Mouse (Mus musculus): ENCODE measurements around the gene Tnnc1. TPM values are rescaled to one million over a fixed set of nuclear protein-coding genes. Genes with fewer than 3 reads are reported as not detected.

The Tnnc1 gene
- 1.2 and 2.4 TPM in 2 replicates for total RNA-seq (2014; rRNA removed)
- 2.4 and 3.0 TPM in 2 replicates for polyA plus RNA-seq (2015; fragmentation: Nextera tagmentation; extraction: Ambion mirVana)

DNA sequence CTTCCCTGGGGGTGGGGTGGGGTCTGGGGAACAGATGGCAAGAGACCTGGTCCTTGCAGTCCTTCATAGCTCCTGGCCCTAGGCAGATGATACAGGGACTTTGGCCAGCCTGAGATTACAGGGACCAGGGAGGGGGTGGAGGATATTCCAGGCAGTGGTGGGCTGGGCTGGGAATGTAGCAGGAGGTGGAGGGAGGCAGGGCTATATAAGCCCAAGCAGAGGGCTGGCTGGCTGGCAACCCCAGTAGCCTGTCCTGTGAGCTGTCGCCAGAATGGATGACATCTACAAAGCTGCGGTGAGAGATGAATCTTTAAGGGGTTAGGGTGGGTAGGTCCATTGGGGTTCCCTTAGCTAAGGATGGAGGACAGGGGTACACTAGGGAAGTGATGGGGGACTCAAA lies at the start of gene Tnnc1:
Tnnc1 (plus strand) TSS at position 229 of the 400 bp plus-strand sequence.
- Histone ChIP-seq H3K4me1 (ENCODE audit: insufficient read depth) (peaks cover 15% of the 10 kb centered on the region), H3K4me3 (ENCODE audit: low read depth, low read length) (peak within 1 kb of the TSS; percentile 79), H3K9me3 (ENCODE audit: low read length) (no peaks in the 10 kb centered on the region), H3K4me2 (ENCODE audit: low read depth) (peak within 1 kb of the TSS; percentile 85), H3K27me3 (ENCODE audit: insufficient read depth, low read length) (no peaks in the 10 kb centered on the region), H3K27ac (ENCODE audit: low read depth, low read length) (peak within 1 kb of the TSS; percentile 94), H3K36me3 (ENCODE audit: insufficient read depth) (peaks cover 13% of the 10 kb centered on the region), H3K9ac (peak within 1 kb of the TSS; percentile 91)
- DNase-seq, result no peak
- TF ChIP-seq CTCF (IDR thresholded peaks at IDR 0.05; ENCODE audit: low read depth), result no peak
- ATAC-seq, result no peak
- WGBS, result 85% methylated on average over 2 of the region's 2 CpGs

DNA sequence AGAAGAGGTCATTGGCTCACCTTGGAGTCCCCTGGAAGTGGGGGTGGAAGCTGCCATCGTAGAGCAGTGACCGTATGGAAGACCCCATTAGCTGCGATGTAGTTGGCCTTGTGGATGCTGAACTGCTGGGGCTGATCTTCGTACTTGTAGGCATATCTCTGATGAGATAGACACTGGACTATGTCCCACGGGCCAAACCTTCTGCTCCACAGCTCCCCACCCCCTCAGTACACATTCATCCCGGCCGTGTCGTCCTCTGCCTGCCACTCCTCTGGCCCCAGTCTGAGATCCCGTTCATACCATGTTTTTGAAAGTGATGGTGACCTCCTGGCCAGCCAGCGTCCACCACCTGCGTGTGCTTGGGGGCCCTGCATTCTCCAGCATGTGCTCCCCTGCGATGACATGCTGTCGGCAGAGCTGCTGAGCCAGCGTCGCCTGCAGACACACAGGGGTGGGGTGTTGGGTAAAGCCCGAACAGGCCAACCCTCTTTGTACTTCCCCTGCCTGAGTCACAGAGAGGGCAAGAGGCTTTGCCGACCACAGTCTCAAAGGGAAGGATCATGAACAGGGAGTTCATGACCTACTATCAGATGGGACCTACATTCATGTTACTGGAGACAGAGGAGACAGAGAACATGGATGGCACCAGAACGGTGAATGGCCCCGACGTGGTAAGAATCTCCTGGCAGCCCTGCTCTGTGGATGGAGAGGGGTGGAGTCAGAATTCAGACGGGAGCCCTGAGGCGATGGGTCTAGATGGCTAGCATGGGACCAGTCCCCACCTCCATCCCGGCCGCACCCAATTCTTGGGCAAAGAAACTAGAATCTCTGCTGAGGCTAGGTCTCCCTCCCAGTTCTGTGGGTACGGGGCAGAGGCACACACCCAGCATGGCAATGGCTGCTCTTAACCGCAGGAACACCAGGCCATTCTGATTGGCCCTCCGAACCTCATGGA lies 47.6 kb upstream of the Tnnc1 start:
- Histone ChIP-seq H3K4me2 (ENCODE audit: low read depth) (no peak overlapping the region), H3K36me3 (ENCODE audit: insufficient read depth) (no peaks in the 10 kb centered on the region), H3K4me1 (ENCODE audit: insufficient read depth) (no peaks in the 10 kb centered on the region), H3K9ac (no peak overlapping the region), H3K4me3 (ENCODE audit: low read depth, low read length) (no peak overlapping the region), H3K27ac (ENCODE audit: low read depth, low read length) (no peak overlapping the region), H3K27me3 (ENCODE audit: insufficient read depth, low read length) (no peaks in the 10 kb centered on the region), H3K9me3 (ENCODE audit: low read length) (no peaks in the 10 kb centered on the region)
- ATAC-seq, result no peak
- DNase-seq, result no peak
- no peak for TF ChIP-seq CTCF (IDR thresholded peaks at IDR 0.05; ENCODE audit: low read depth)
- 82% methylated on average over 27 of the region's 27 CpGs for WGBS

DNA sequence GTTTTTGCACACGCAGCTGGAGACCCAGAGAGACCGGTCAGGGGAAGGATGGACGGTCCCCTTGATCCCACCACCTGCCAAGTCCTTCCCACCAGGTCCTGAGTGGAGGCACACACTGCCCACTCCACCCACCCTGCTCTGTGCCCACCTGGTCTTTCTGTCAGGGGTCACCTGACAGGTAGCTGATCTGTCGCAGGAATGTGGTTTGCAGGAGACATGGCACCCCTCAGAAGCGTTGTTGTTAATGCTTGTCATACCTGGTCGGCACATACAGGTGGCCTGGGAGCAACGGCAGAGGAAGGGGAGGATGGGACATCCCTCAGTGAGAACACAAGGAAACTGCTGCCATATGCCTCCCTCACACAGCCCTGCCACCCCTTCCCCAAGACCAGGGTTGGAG lies 46.9 kb upstream of the Tnnc1 start:
- DNase-seq (no peak), ATAC-seq (no peak)
- Histone ChIP-seq H3K9ac (no peak overlapping the region), H3K9me3 (ENCODE audit: low read length) (no peaks in the 10 kb centered on the region), H3K4me3 (ENCODE audit: low read depth, low read length) (no peak overlapping the region), H3K36me3 (ENCODE audit: insufficient read depth) (no peaks in the 10 kb centered on the region), H3K27me3 (ENCODE audit: insufficient read depth, low read length) (no peaks in the 10 kb centered on the region), H3K27ac (ENCODE audit: low read depth, low read length) (no peak overlapping the region), H3K4me1 (ENCODE audit: insufficient read depth) (no peaks in the 10 kb centered on the region), H3K4me2 (ENCODE audit: low read depth) (no peak overlapping the region)
- no peak for TF ChIP-seq CTCF (IDR thresholded peaks at IDR 0.05; ENCODE audit: low read depth)
- 93% methylated on average over 7 of the region's 7 CpGs for WGBS

DNA sequence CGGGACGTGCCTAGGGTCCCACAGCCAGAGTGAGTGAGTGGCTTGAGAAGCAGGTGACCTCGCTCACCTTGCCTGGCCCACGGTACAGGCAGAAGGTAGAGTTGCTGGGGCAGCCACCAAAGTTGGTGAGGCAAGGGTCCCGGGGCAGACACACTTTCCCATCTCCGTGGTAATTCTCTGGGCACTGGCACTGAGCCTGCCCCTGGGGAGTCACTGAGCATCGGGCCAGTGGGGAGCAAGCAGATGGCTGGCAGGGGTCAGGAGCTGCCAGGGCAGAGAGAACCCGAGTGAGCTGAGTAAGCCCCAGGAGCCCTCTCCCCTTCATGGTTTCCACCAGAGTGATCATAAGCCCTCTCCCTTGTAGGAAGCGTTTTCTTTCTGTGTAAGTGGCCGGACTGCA lies 46.5 kb upstream of the Tnnc1 start:
- no peak for TF ChIP-seq CTCF (IDR thresholded peaks at IDR 0.05; ENCODE audit: low read depth)
- H3K4me2 ChIP-seq (ENCODE audit: low read depth), result no peak overlapping the region

DNA sequence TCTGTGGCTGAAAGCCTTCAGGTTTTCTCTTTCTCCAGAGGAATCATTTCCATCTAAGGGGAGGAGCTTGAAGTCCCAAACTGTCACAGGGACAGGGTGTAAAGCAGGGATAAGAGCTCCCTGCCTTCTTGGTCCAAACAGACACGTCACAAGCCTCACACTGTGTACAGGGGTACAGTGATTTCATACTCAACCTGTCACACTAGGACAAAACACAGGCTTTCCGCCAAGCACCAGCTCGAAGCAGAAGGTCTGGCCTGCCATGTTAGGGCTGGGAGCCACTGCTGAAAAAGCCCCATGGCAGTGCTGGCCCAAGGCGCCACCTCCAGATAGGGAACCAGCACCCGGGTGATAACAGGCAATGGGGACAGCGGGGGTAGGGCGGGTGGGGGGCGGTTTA lies 44.0 kb upstream of the Tnnc1 start:
- Histone ChIP-seq H3K27me3 (ENCODE audit: insufficient read depth, low read length) (no peaks in the 10 kb centered on the region), H3K27ac (ENCODE audit: low read depth, low read length) (no peak overlapping the region), H3K4me3 (ENCODE audit: low read depth, low read length) (no peak overlapping the region), H3K9me3 (ENCODE audit: low read length) (no peaks in the 10 kb centered on the region), H3K4me2 (ENCODE audit: low read depth) (no peak overlapping the region), H3K9ac (no peak overlapping the region), H3K36me3 (ENCODE audit: insufficient read depth) (no peaks in the 10 kb centered on the region), H3K4me1 (ENCODE audit: insufficient read depth) (no peaks in the 10 kb centered on the region)
- TF ChIP-seq CTCF (IDR thresholded peaks at IDR 0.05; ENCODE audit: low read depth), result no peak
- ATAC-seq (0 out of 2 replicates have a peak, but pooled peaks have one; percentile 32), DNase-seq (no peak)
- WGBS, result 69% methylated on average over 8 of the region's 8 CpGs

More for the DNA sequence above, 46.5 kb upstream of the Tnnc1 start:
- Histone ChIP-seq H3K36me3 (ENCODE audit: insufficient read depth) (no peaks in the 10 kb centered on the region), H3K9me3 (ENCODE audit: low read length) (no peaks in the 10 kb centered on the region), H3K4me3 (ENCODE audit: low read depth, low read length) (no peak overlapping the region), H3K27ac (ENCODE audit: low read depth, low read length) (no peak overlapping the region), H3K4me1 (ENCODE audit: insufficient read depth) (no peaks in the 10 kb centered on the region), H3K9ac (no peak overlapping the region), H3K27me3 (ENCODE audit: insufficient read depth, low read length) (no peaks in the 10 kb centered on the region)
- DNase-seq (no peak), ATAC-seq (no peak)
- 71% methylated on average over 10 of the region's 10 CpGs for WGBS

DNA sequence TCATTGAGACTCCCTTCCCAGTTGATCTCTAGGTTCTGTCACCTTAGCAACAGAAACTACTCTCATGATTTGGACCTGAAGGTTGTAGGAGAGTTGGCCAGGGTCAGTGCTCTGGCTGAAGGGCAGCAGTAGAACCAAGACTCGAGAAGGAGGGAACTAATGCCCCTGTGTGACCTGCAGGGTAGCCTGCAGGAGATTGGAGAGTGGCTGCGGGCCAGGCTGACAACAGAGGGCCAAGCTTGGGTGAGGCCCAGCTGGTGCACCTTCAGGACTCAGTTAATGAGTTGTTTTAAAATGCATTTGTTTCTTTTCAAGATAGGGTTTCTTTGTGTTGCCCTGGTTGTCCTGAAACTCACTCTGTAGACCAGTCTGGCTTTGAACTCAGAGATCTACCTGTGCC lies 43.1 kb upstream of the Tnnc1 start:
- Histone ChIP-seq H3K27me3 (ENCODE audit: insufficient read depth, low read length) (no peaks in the 10 kb centered on the region), H3K27ac (ENCODE audit: low read depth, low read length) (no peak overlapping the region), H3K4me3 (ENCODE audit: low read depth, low read length) (no peak overlapping the region), H3K4me2 (ENCODE audit: low read depth) (no peak overlapping the region), H3K9me3 (ENCODE audit: low read length) (no peaks in the 10 kb centered on the region), H3K9ac (no peak overlapping the region), H3K4me1 (ENCODE audit: insufficient read depth) (no peaks in the 10 kb centered on the region), H3K36me3 (ENCODE audit: insufficient read depth) (no peaks in the 10 kb centered on the region; the same call in 1 of the 2 replicates)
- no peak for TF ChIP-seq CTCF (IDR thresholded peaks at IDR 0.05; ENCODE audit: low read depth)
- DNase-seq, result no peak
- ATAC-seq, result no peak
- WGBS, result 51% methylated on average over 2 of the region's 2 CpGs

DNA sequence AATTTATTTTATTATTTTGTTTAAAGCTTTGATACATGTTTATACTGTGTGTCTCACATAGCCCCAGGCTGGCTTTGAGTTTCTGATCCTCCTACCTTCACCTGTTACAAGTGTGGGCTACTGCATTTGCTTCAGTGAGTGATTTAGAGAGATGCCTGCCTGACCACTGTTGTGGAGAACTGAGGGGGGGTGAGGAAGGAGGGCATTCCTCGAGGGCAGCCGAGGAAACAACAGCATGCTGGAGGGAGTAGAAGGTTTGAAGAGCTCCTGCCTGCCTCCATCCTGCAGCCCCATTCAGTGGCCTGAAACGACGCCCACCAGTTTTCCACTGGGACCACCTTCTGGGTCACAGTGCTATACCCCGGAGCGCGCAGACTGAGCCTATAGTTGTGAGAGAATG lies 42.7 kb upstream of the Tnnc1 start:
- DNase-seq (no peak), ATAC-seq (no peak)
- H3K4me2 ChIP-seq (ENCODE audit: low read depth), result no peak overlapping the region
- H3K4me1 ChIP-seq (ENCODE audit: insufficient read depth), result no peaks in the 10 kb centered on the region
- 67% methylated on average over 7 of the region's 7 CpGs for WGBS
- H3K27me3 ChIP-seq (ENCODE audit: insufficient read depth, low read length), result no peaks in the 10 kb centered on the region
- H3K27ac ChIP-seq (ENCODE audit: low read depth, low read length), result no peak overlapping the region
- no peak overlapping the region for H3K9ac ChIP-seq
- no peak for TF ChIP-seq CTCF (IDR thresholded peaks at IDR 0.05; ENCODE audit: low read depth)
- H3K4me3 ChIP-seq (ENCODE audit: low read depth, low read length), result no peak overlapping the region
- H3K9me3 ChIP-seq (ENCODE audit: low read length), result no peaks in the 10 kb centered on the region
- peaks cover under 1% of the 10 kb centered on the region; the same call in 1 of the 2 replicates for H3K36me3 ChIP-seq (ENCODE audit: insufficient read depth)

Measured in forebrain, postnatal 0 days (tissue).